Mouse (Mus musculus) right cerebral cortex, postnatal 25 days (tissue): ENCODE measurements around the gene Prr22.

Source experiments
- DNase-seq: peaks from one replicate; pipeline ENCODE4 v3.0.0; 2022

Gene Prr22

GRCm38 (mm10) chr17:56761991-56762410 lies 8.0 kb upstream of the Prr22 start:
- peak; percentile 86 for DNase-seq

DNA sequence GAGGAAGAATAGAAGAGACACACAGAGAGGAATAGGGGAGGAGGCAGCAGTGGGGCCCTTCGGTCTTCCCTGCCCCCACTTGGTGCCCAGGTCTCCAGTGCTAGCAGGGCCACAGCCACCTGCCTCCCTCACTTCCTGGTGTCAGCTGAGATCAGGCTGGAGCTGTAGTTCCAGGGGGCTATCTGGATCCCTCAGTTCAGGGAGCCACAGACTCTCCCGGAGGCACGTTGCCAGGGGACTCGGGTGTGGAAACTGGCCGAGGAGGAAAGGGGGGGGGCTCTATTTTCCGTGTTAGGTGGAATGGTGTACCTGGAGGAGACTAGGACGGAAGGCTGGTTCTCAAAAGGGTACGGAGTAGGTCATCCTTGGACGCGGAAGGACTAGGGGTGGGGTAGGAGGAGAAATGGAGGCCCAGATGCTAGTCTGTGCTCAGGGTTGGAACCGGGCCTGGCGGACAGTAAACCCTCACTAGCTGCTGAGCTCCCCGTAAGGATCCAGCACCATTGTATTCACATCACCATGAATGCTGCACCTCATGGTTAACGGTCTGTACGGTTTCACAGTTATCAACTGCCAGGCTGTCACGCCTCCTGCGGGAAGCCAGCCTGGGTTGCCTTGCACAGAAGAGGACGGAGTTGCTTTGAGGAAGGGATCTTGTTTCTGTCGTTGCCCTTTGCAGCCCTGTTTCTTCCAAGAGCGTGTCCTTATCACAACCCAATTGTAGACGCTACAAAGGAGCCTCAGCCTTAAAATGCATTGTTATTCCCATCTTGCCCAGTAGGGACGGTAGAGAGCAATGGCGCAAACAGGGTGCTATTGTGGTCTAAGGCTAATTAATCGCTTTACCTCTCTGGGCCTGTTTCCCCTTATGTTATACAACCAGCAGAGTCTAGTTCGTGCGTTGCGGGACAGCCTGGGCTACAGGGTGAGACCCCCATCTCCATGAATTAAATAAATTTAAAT lies 7.0 kb upstream of the Prr22 start:
- DNase-seq, result peak; percentile 42

- DNase-seq, result no peak
Observed at GRCm38 (mm10) chr17:56763741-56764250, 6.3 kb upstream of the Prr22 start.

- DNase-seq, result peak; percentile 91
Observed at GRCm38 (mm10) chr17:56764474-56765354, 5.3 kb upstream of the Prr22 start, which contains the start of gene Dus3l. Gene Dus3l (plus strand): TSS chr17:56764757.

DNA sequence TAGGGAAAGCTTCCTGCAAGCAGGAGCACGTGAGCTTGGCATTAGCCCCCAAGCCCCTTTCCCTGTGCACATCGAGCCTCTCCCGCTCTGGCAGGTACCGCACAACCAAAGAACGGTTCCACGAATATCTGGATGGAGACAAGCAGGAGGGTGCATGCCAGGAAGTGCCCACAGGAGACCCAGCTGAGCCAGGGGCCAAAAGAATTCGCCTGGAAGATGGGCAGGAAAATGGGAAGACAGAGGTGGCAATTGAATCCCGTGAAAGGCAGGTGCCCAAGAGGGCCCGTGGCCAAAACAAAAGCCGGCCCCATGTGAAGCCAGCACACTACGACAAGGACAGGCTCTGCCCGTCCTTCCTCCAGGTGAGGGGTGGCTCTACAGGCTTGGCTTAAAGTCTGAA lies 4.6 kb upstream of the Prr22 start:
- DNase-seq, result no peak

DNA sequence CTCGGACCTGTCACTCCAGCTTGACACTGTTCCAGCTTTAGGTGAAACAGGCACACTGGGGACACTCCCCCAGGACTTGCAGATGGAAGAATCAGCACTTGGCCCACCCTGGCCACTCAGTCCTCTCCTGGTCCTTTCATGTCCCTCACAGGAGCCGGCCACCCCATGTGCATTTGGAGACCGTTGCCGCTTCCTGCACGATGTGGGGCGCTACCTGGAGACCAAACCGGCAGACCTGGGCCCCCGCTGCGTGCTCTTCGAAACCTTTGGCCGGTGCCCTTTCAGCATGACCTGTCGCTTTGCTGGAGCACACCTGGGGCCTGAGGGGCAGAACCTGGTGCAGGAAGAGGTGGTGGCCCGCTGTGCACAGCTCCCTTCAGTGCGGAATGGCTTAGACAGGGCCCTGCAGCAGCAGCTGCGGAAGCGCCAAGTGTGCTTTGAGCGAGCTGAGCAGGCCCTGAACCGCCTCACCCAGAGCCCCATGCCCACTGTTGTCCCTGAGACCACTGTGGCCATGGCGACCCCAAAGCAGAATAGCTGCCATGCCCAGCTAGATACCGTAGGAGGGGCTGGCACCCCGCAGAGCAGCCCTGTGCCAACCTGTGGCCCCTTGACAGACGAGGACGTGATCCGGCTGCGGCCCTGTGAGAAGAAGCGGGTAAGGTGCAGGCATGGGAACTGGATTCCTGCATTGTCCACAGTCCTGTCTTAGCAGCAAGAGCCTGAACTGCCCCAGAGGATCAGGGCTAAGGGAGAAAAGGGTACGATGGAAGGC lies 3.2 kb upstream of the Prr22 start:
- DNase-seq, result no peak

GRCm38 (mm10) chr17:56767531-56768135 lies 2.4 kb upstream of the Prr22 start:
- no peak for DNase-seq

- DNase-seq, result no peak
Observed at GRCm38 (mm10) chr17:56768941-56769340, 1.1 kb upstream of the Prr22 start.

DNA sequence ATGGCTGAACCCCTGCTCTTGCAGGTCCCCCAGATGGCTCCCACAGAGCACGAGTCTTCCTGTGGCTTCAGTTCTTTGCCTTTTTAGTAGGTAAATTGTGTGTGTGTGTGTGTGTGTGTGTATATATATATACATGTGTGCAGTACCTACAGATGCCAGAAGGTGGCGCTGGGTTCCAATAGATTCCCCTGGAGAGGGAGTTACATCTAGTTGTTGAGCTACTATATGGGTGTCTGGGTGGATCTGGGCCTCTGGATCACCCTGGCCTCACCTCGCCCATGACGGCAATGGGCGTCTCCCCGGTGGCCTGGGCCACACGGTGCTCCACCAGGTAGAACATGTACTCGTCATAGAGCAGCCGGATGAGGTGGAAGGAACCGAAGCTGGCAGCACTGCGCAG lies 7.5 kb downstream of the Prr22 start:
- no peak for DNase-seq

GRCm38 (mm10) chr17:56778779-56779362 lies 8.8 kb downstream of the Prr22 start:
- DNase-seq, result no peak

DNA sequence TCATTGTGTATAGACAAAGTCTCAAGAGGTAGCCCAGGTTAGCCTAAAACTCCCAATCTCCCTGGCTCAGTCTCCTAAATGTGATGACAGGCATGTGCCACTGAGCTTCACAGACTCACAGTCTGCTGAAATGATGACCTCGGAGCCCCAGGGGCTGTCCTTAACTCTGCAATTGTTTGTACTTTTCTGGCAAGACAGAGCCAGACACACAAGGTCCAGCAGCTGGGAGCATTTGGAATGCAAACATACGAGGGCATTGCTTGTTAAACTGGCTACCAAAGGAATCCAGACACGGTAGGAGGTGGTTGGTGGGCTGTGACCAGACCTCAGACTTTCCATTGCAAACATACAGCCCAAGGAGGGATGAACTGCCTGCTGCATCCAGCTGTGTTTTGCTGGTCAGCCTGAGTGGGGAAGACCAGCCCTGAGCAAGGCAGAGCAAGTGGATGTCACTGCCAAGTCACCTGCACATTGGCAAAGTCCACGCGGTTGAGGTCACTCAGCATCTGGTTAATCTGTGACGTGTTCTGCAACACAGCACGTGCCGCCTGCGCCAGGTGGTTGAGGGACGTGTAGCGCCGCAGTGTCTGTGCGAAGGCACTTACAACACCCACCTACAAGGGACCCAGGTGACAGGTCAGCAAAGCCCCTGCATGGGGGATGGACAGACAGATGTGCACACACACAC lies 10.4 kb downstream of the Prr22 start:
- DNase-seq, result no peak

- DNase-seq, result no peak
Observed at GRCm38 (mm10) chr17:56788886-56789285, 18.8 kb downstream of the Prr22 start.

GRCm38 (mm10) chr17:56789286-56789685 lies 19.2 kb downstream of the Prr22 start:
- no peak for DNase-seq

- DNase-seq, result no peak
Observed at GRCm38 (mm10) chr17:56792588-56792987, 22.5 kb downstream of the Prr22 start.

DNA sequence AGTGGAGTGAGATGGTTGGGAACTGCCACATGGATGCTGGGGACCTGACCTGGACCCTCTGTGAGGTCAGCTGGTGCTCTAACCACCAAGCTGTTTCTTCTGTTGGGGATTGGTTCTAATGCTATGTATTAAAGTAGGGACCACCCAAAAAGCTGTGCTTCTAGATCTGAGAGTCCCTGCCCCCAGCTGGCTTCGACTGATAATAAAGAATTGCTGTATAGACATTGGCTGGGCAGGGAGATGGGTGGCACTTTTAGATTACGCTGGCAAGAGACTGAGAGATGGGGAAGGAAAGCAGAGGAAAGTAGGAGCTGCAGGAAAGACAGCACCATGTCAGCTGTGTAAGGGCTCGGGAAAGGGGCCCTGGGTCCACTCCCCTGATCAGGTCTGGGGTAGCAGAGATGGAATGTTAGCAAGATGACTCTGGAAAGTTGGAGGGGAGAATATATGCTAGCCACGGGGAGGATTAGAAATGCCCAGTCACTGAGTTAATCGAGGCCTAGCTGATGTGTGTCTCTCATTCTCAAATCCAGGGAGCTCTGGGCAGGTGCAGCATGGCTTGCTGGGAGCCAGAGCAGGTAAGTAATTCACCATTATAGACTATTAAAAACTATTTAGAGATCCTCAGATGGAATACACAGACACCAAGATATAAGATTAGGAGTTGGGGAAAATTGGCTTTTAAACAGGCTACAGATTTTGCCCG lies 23.7 kb downstream of the Prr22 start:
- no peak for DNase-seq

- DNase-seq, result no peak
Observed at GRCm38 (mm10) chr17:56799276-56799675, 29.2 kb downstream of the Prr22 start.

GRCm38 (mm10) chr17:56802065-56802464 lies 32.0 kb downstream of the Prr22 start:
- DNase-seq, result no peak

DNA sequence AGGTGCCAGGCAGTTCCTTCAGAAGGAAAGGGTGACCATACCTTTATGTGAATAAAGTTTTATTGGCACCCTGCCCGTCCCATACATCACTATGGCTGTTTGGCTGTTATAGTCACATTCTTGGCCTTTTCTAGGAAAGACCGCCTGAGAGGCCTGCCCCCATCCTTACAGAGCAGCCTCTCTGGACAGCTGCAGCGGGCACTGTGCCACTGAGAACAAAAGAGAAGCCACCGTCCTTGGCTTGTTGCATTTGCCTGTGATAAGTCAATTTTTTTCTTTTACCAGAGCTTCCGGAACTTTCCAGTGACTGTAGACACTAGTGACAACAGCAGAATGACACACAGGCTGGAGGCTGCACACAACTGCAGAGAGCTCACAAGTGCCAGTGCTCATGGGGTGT lies 34.9 kb downstream of the Prr22 start:
- no peak for DNase-seq

- no peak for DNase-seq
Observed at GRCm38 (mm10) chr17:56805784-56806183, 35.7 kb downstream of the Prr22 start.

- DNase-seq, result peak; percentile 80
Observed at GRCm38 (mm10) chr17:56808518-56808917, 38.5 kb downstream of the Prr22 start.
